Mouse (Mus musculus) ES-Bruce4 (cell line): ENCODE measurements around the gene Etfa. TPM values are rescaled to one million over a fixed set of nuclear protein-coding genes. Genes with fewer than 3 reads are reported as not detected.

Experiments used
- H3K27ac ChIP-seq: 2 replicates; pipeline ENCODE4 v1.5.1; 2012; ENCODE audit warnings: low read length, inconsistent platforms; ENCODE audit not compliant: insufficient read depth
- H3K27me3 ChIP-seq: 2 replicates; pipeline ENCODE4 v1.6.1; 2012; ENCODE audit warnings: mild to moderate bottlenecking, low read length, inconsistent platforms; ENCODE audit not compliant: control insufficient read depth, poor library complexity, insufficient read depth, severe bottlenecking
- H3K36me3 ChIP-seq: 2 replicates; pipeline ENCODE4 v1.6.1; 2012; ENCODE audit warnings: inconsistent platforms, mild to moderate bottlenecking, low read length, moderate library complexity; ENCODE audit not compliant: control insufficient read depth, poor library complexity, insufficient read depth, severe bottlenecking
- H3K4me1 ChIP-seq: one replicate; pipeline ENCODE4 v1.8.1; 2011; ENCODE audit warnings: low read length; ENCODE audit not compliant: control insufficient read depth, insufficient read depth
- H3K4me3 ChIP-seq: 2 replicates; pipeline ENCODE4 v1.5.1; 2011; ENCODE audit warnings: low read depth, mild to moderate bottlenecking, low read length
- H3K9ac ChIP-seq: 2 replicates; pipeline ENCODE4 v1.6.1; 2012; ENCODE audit warnings: low read depth, mild to moderate bottlenecking, inconsistent platforms; ENCODE audit not compliant: poor library complexity, severe bottlenecking
- H3K9me3 ChIP-seq: replicated peaks from 2 replicates; pipeline ENCODE4 v1.6.1; 2012; ENCODE audit warnings: mild to moderate bottlenecking, low read length, inconsistent platforms; ENCODE audit not compliant: control insufficient read depth, poor library complexity, insufficient read depth, severe bottlenecking
- CTCF ChIP-seq: IDR thresholded peaks from one replicate; pipeline ENCODE4 v1.8.1; 2011; ENCODE audit warnings: low read depth, low read length
- EP300 ChIP-seq: IDR thresholded peaks from 2 replicates; pipeline ENCODE4 v1.6.1; 2011; ENCODE audit warnings: low read depth, low read length; ENCODE audit not compliant: insufficient read depth
- POLR2A ChIP-seq: IDR thresholded peaks from one replicate; pipeline ENCODE4 v1.8.1; 2011; ENCODE audit warnings: low read length; ENCODE audit not compliant: insufficient read depth
- polyA plus RNA-seq: library from polyadenylated mRNA; stranded (reverse); fragments of >200 nt; gene quantifications from 2 replicates; pipeline ENCODE4 v1.2.4, GENCODE M21; 2011; ENCODE audit warnings: low read depth; ENCODE audit not compliant: missing spikeins, insufficient read depth, insufficient read length

Etfa gene
- polyA plus RNA-seq, 1 experiment = 83.0 TPM

DNA sequence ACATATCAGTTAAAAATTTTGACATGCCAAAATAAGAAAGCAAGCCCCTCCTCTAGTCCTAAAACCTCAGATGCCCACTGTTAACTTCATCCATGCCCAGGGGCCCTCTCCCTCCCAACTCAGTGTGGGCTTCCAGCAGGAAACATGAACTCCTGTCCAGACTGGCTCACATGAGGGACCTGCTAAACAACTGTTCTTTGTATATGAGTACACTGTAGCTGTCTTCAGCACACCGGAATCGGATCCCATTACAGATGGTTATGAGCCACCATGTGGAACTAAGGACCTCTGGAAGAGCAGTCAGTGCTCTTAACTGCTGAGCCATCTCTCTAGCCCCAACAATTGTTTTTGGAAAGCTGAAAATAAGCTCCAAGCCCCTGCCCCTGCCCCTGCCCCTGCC is 105.3 kb downstream of the Etfa start:
- Histone ChIP-seq H3K9me3 (no peaks in the 10 kb centered on the region), H3K4me3 (no peak overlapping the region), H3K4me1 (no peaks in the 10 kb centered on the region), H3K36me3 (no peaks in the 10 kb centered on the region), H3K27me3 (no peaks in the 10 kb centered on the region), H3K9ac (no peak overlapping the region), H3K27ac (no peak overlapping the region)
- TF ChIP-seq POLR2A (no peak), CTCF (no peak), EP300 (no peak)

- TF ChIP-seq EP300 (no peak), POLR2A (no peak), CTCF (no peak)
- H3K4me1 ChIP-seq = no peaks in the 10 kb centered on the region
- H3K9me3 ChIP-seq = no peaks in the 10 kb centered on the region
- no peaks in the 10 kb centered on the region for H3K36me3 ChIP-seq
- no peak overlapping the region for H3K9ac ChIP-seq
- H3K27ac ChIP-seq = no peak overlapping the region
- H3K4me3 ChIP-seq = no peak overlapping the region
- H3K27me3 ChIP-seq = no peaks in the 10 kb centered on the region
These were observed 106.9 kb downstream of the Etfa start for GRCm38 (mm10) chr9:55404976-55405702.

Other genes starting within 250 kb of the Etfa start
- 1.8 and 2.8 TPM in 2 replicates for gene Nrg4, start 185.4 kb downstream of the Etfa start, polyA plus RNA-seq
- gene Tmem266, start 185.3 kb downstream of the Etfa start, polyA plus RNA-seq = 0.36 and 1.1 TPM in 2 replicates
- gene Isl2, start 26.4 kb upstream of the Etfa start, polyA plus RNA-seq = 0.44 TPM in 1 of 2 replicates, not detected in the other